Mouse (Mus musculus) embryonic fibroblast, embryonic 13.5 days (primary cell): ENCODE results near the gene Gm281.

Source experiments
- CTCF ChIP-seq: IDR thresholded peaks from 2 replicates; pipeline ENCODE4 v1.5.1; 2011; ENCODE audit warnings: mild to moderate bottlenecking, control low read depth, low read length, moderate library complexity, borderline replicate concordance; ENCODE audit not compliant: insufficient read depth
- POLR2A ChIP-seq: IDR thresholded peaks from 2 replicates; pipeline ENCODE4 v1.6.1; 2011; ENCODE audit warnings: low read depth, mild to moderate bottlenecking, control low read depth, low read length, moderate library complexity

- TF ChIP-seq POLR2A (no peak), CTCF (no peak)
Observed at GRCm38 (mm10) chr14:13961401-13962112, 47.3 kb upstream of the Gm281 start, which contains the start of the genes Atxn7 and Thoc7.
